Mouse (Mus musculus) brain, embryonic 14.5 days (tissue): ENCODE data around the gene Gnai3.

Experiments used
- CTCF ChIP-seq: fragments of 200-500 bp; IDR thresholded peaks from 2 replicates; pipeline ENCODE4 v1.5.1; 2012; ENCODE audit warnings: inconsistent platforms, mild to moderate bottlenecking, moderate library complexity, borderline replicate concordance; ENCODE audit not compliant: insufficient read depth, insufficient read length; ENCODE audit errors: extremely low read depth
- POLR2A ChIP-seq: fragments of 200-500 bp; IDR thresholded peaks from 2 replicates; pipeline ENCODE4 v1.6.1; 2012; ENCODE audit warnings: mild to moderate bottlenecking, inconsistent platforms, borderline replicate concordance; ENCODE audit not compliant: poor library complexity, insufficient read depth, insufficient read length, severe bottlenecking; ENCODE audit errors: extremely low read depth

DNA sequence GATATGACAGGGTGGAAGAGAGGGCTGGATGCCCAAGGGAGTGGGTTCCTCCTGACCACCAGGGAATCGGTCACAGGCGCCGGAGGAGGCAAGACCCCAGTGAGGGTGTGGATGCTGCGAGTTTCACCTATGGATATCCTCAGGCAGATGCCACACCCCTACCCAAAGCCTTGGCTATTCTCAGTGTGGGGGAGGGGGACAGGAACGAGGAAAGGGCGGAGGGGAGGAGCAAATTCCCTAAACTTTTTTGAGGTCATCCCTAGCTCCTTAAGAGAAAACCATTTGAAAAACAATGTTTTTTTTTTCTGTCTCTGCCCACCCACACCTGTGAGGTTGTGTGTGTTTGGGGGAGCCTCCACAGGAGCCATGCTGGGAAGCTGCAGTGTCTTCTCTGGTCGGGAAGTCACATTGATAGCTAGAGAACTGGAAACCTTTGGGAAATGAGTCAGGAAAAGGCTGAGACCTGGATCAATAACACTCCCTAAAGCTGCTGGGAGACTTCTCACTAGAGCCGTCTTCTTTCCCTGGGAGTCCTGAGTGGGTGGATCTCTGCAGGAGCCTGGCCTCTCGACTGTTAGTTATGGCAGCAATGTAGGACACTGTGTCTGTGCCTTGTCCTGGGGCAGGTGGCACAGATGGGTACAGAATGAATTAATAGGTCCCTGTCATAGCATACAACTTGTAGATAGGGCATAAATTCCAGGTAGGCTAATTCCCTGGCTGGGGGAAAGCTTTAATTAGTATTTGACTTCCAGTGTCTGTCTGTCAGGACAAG is 43.0 kb upstream of the Gnai3 start:
- no peak for TF ChIP-seq POLR2A
- no peak for TF ChIP-seq CTCF
